Mouse (Mus musculus) left cerebral cortex, adult 11 months (tissue): Measurements from ENCODE around the gene Cog3.
A peak's percentile ranks its signal among the peaks of the same experiment; 100 is the strongest.
"Not testable (repeated sequence)": the region's sequence is repeated elsewhere in the genome, so short reads cannot be mapped to it uniquely, and the experiment has no call there.

Experiments used
- DNase-seq: peaks from one replicate; pipeline ENCODE4 v3.0.0; 2022; ENCODE audit warnings: low spot score

Cog3 gene

DNA sequence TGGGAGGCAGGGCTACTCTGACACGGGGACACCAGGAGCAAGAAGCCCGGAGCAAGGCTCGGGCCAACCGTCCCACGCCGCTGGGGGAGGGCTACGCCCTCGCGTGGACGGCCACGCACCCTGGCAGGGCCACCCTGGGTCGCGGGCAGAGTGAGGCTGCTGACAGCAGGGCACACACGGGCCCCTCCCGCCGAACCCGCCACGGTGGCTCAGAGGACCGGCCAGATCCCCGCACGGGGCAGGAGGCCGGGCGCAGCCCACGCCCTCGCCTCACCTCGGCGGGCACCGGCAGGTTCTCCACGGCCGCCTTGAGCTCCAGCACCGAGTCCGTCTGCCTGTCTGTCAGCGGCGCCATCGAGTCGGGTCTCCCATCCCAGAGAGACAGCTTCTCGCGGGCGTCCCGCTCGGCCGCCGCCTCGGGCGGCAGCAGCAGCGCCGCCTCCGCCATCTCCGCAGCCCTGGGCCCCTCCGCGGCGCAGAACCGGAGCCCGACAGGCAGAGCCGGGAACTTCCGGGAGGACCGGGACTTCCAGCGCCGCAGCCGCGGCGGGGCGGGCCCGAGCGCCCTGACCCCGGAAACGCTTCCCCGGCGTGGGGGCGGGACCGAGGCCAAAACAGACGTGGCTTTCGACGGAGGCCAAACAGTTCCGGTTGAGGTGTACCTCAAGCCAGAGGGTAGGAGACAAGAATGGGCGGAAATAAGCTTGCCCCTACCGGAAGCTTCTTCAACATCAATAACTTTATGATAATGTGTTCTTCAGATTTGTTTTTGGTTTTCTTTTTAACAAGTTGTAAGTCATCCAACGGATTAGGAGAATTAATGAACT is at the start of gene Cog3:
Cog3 (minus strand) TSS at position 527 of the 827 bp plus-strand sequence.
- peak; percentile 95 for DNase-seq

DNA sequence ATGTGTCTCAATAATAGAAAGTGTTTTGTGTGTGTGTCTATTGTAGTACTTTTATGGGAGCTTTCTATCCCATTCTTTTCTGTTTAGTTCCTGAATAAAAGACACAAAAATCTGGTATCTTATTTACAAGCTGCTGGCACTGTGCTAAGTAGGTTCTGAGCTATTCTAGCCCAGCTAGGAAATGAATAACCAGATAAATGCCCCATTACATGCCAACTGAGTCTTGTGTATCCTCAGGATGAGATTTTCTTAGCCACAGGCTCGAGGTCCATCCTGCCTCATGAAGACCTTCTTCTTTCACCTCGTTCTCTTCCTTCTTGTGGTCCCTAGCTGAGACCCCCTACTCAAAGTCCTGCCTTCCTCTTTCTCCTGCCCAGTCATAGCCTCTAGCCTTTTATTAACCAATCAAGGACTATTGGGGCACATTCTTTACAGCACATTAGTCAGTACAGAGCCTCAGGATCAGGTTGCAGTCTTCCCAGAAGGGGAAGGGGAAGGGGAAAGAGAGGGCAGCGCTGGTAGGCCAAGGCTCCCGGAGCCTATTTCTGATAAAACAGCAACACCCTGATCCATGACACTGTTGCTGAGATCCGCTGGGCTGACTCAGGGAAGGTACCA is 43.6 kb upstream of the Cog3 start:
- DNase-seq, result no peak

DNA sequence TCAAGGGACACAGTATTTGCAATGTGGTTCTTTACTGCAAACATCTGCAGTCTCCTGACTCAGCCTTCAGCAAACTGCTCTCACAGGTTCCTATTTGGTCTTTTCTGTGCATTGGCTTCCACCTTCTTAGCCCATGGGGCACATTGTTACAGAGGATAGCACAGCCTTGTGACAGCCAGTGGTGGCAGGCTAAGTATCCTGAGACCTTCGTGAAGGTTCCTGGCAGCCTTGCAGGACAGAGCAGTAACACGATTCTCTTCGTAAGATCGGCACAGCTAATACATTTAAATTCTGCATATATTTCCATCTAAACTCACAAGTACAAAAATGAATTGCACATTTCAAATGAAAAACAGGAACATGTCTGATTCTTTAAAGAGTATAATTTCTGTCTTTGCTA is 41.6 kb upstream of the Cog3 start:
- DNase-seq, result no peak

DNA sequence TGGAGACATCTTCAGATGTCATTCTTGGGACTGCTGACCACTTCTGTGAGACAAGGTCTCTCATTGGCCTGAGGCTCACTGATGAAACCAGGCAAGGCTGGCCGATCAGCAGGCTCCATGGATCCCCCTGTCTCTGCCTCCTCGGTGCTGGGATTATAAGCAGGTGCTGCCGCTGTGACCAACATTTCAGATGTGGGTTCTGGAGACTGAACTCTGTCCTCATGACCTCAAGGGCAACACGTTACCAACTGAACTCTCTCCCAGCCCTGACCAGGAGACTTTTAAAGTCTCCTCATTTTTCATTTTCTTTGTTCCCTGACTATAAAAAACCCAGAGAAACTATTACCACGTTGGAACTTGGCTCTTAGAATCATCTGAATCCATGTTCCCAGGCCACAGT is 40.4 kb upstream of the Cog3 start:
- no peak for DNase-seq

DNA sequence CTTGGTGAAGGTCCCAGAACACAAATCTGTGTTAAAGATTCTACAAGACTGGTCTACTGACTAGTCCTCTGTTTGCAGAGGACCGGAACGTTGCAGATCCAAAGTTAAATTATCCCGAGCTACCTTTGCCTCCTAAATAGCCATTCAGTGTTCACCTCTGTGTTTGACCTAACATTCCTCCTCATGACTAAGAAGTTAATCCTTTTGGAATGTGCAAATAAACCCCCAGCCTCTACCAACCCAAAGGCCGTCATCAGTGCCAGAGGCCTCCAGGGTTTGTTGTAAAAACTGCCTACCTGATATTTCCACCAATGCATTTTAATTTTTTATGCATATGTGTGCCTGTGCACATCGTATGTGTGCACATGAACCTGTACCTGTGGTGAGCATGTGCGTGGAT is 40.0 kb upstream of the Cog3 start:
- no peak for DNase-seq

DNA sequence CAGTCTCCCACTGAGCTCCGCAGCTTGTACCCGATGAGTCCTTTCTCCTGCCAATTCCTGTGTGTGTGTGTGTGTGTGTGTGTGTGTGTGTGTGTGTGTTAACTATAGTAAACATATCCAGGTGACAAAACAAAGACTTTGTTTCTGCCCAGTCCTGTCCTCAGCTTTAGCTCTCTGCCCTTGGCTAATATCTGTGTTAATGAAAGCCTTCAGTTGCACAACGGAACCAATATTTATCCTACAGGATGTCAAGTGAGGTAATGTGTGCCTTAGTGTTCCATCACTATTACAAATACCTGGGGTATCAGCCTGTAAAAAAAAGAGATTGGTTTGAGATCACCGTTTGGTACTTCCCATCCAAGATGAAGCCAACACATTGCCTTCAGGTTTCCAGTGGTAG is 38.8 kb upstream of the Cog3 start:
- DNase-seq, result no peak

DNA sequence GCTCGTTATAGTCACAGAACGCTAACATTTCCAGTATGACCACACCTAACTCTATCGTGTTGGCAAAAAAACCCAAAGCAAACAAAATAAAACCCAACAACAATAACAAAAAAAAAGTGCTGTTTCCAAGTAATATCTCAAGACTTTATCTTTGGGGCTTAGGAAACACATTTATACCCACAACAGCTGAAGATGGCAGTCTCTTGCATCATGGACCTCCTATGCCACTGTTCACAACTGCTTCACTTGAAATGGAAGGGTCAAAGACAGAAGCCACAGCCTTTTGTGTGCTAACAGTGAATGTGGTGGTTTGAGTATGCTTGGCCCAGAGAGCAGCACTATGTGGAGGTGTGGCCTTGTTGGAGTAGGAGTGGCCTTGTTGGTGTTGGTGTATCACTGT is 37.1 kb upstream of the Cog3 start:
- no peak for DNase-seq

DNA sequence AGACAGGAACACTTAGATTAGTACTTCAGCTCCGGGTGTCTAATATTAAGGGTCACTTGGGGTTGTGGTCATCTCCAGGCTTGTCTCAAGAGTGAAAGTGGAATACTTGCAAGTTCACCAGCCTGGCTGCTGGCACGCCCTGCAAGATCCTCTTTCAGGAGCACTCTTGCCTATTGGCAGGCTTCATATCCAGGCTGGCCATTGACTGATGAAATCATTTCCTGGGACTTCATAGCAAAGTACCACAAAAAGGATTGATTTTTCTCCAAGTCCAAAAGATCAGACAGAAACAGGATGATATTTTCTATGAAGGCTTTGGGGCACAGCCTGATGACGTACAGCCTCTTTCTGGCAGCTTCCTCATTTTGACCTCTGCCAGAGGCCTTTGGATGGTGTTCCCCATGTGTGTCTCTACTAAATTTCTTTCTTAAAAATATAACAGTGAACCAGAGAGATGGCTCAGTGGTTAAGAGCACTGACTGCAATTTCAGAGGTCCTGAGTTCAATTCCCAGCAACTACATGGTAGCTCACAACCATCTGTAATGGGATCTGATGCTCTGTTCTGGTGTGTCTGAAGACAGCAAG is 36.2 kb upstream of the Cog3 start:
- no peak for DNase-seq

DNA sequence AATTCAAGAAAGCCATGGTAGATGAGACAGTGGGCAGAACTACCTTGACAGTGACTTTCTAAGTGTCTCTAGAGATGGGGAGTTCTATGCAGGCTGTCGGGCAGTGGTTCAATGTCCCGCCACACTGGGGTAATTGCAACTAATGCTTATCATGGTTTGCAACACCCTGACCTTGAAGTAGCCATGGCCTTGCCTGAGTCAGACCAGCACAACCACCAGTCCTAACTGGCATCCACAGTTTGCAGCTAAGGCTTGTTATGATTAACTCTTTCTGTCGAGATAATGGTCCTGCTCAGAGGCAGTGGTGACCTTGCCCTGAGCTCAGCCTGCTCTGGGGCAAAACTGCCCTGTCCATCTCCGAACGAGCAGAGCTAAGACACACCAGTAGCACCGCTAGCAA is 35.0 kb upstream of the Cog3 start:
- DNase-seq, result no peak

DNA sequence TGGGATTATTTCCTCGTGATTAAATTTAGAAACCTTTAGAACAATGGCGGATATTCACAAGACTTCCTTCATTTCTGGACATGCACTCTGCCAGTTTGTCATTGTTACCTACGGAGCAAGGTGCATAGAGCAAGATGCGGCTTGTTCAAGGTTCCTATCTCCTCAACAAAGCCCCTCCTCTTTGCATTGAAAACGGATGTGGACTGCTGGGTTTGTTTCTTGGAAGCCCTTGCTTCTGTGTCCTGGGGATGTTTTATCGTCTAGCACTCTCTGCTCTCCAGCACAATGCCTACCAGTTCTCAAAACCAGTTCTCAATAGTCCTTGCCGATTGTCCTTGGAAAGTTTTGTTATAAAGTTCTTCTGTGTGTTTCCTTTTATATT is 33.5 kb upstream of the Cog3 start:
- no peak for DNase-seq

DNA sequence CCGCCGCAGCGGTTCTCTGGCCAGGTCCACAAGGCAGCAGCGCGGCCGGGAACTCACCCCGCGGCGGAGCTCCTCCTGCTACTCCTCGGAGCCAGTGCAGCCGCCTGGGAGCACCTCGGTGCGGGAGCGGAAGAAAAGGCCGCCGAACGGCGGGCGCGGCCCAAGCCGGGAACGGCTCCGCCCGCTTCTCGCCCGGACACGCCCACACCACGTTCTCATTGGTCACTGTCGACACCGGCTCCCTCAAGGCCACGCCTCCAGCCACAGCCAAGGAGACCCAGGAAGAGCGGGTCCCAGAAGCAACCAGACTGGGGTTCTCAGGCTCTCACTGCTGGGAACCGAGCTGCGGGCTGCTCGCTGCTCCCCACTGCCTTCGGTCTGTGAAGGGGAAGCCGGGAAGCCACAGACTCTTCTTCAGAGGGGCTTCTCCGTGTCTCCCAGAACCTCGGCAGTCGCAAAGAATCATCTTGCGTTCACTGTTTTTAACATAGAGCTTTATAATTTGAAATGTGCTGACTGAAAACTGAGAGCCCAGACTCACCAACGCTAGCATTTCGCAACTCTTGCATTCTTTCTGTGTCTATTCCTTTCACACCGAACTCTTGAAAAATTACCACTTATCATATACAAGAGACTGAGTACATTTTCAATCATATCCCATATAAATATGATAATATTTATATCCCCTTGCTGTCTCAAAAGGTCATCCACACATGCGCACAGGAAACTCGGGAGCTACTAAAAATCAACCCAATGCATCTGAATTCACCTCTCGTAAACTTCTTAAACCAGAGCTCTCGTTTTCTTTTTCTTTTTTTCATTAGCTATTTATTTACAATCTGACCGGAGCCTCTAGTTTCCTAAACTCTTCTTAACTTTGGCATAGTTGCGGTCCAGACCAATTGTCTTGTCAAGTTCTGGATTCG is 32.8 kb upstream of the Cog3 start, which contains the start of gene Slc25a30:
Slc25a30 (minus strand) TSS at position 170 of the 926 bp plus-strand sequence.
- peak; percentile 92 for DNase-seq

DNA sequence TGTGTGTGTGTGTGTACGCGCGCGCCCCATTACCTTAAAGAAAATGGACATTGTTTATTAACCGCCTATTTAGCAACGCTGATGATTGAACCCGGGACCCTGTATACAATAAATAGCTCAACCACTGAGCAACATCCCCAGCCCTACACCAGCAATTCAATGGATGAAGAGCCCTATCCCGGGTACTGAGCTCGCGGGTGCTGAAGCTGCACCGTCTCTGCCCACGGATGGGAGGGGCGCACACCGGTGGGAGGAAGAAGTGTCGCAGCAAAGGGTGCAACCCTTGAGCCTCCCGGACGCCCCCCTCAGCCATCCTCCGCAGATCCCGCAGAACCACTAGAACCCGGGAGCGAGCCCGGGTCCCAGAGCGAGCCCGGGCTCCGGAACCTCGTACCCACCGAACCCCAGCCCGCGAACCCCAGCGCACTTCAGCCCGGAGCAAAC is 32.1 kb upstream of the Cog3 start:
- DNase-seq, result no peak

DNA sequence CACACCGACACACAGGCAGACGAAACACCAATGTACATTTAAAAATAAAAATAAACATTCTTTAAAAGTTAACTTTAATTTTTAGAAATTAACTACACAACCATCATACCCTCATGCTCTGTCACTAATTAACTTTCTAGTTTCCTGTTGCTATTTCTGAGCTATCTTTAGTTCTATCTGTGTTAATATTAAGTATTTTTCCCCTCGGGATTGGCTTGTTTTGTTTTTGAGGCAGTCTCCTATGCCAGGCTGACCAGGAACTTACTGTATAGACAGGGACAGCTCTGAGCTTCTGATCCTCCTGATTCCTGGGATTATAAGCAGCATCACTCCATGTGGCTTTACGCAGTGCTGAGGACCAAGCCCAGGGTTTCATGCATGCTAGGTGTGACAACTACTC is 25.6 kb upstream of the Cog3 start:
- no peak for DNase-seq

DNA sequence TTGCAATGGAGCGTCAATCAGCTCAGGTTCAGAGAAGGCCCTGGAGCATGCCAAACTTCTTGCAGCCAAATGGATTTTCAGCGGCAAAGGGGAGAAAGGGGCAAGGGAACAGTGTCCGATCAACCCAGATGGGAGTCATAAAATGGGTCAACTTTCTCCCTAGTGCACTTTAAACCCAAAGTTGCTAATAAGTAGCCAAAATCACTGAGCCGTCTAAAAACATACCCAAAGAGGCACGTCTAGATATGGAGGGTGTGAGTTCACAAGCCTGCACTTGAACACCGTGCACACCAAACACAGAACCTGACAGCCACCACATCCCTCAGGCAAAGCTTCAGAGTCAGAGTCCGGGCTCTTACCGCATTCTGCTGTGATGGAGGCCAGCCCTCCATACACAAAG is 22.3 kb upstream of the Cog3 start:
- no peak for DNase-seq

DNA sequence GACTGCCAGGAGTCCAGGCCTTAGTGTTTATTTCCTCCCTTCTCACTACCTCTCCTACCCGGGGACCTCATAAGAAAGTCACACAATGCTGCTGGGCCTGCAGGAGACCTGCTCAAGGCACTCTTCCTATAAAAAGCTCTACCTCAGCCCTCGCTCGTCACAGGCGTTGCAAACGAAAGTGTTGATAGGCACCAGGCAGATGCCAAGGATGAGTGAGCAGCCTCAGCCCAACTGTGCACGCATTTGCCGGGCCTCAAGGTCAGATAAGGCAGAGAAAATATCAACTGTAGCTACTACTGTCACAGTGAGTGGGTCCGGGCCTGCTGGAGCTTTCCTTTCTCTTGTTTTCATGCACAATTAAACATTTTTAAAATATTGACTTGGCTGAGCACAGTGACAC is 19.1 kb upstream of the Cog3 start:
- DNase-seq, result no peak

DNA sequence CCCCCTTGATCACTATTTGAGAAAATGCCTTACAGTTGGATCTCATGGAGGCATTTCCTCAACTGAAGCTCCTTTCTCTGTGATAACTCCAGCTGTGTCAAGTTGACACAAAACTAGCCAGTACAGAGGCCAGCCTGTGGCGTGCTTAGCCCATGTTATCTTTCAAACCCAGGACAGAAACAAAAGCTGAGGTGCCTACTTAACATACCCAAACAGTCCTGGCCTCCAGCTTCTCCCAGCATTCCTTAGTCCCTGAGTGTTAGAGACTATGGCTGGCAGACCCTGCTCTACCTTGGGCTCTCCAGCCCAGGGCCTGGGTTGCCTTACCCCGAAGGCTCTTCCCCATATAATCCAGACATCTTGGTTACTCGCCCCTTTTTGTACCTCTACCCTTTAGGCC is 18.1 kb upstream of the Cog3 start:
- not testable (repeated sequence) for DNase-seq

DNA sequence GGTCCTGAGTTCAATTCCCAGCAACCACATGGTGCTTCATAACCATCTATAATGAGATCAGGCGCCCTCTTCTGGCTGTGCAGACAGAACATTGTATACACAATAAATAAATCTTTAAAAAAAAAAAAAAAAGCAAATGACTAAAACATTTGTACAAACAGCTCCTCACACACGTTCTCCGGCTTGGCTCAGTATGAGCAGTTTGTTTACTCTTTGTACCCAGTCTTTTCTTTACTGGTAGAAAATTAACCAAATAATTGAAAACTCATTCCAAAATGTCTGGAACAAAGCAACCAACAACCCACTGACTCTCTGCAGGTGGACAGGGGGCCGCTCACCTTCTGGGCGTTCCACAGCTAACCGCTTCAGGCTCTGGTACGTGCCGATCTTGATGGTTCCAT is 16.8 kb upstream of the Cog3 start:
- no peak for DNase-seq

DNA sequence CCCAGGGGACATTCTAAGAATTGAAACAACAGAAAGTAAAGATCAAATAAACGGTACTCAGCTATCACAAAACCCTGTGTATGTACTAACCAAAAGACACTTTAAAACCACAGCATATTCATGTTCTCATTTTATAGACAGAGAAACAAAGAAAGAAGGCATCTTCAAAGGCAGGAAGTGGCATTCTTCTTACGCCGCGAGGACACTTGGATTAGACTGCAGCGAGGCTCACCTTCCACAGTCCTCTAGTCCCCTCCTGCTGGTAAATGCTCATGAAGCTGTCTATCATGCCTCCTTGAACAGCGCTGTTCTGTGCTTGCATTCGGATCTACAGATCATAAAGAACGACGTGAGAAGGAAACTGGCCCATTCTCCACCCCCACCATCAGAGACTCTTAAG is 15.0 kb upstream of the Cog3 start:
- DNase-seq, result no peak

DNA sequence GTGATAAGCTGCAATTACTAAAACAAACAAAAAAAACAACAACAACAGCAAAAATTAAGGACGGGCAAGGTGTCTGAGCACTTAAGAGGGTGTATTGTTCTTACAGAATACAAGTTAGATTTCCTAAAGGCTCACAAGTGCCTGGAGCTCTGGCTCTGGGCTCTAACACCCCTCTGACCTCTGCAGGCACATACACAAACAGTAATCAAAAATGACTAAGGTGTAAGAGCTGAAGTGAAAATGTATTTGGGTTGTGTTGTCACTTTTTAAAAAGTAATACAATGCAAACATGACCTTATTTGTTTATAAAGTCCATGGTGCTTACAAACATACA is 13.9 kb upstream of the Cog3 start:
- DNase-seq, result no peak

DNA sequence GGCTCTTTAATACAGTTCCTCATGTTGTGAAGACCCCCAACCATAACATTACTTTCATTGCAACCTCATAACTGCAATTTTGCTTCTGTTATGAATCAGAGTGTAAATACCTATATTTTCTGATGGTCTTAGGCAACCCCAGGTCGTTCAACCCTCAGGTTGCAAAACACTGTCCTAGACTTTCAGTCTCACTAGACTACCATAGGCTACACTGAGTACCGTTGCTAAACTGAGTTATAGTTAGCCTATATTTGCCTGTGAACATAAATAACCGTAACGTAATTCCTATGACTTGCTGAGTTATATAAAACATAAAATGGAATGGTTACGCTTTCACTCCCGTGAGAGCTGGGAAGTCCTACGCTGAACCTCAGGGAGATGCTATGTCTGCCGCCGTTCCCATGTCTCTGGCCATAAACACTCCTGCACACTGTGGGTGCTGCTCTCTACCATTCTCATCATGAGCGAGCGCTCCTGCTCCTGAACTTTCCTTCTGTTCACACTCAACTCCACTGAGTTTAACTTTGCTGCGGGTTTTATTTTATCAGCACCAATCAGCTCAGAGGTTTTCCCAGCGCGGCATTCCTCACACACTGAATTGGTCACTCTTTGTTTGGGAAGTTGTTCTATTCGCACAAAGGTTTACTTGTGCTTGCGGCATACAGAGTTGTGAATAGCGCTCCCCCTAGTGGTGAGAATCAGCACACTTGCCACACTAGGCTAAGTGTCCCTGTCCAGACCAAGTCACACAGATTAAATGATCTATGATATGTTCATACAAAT is 13.4 kb upstream of the Cog3 start:
- peak; percentile 61 for DNase-seq

DNA sequence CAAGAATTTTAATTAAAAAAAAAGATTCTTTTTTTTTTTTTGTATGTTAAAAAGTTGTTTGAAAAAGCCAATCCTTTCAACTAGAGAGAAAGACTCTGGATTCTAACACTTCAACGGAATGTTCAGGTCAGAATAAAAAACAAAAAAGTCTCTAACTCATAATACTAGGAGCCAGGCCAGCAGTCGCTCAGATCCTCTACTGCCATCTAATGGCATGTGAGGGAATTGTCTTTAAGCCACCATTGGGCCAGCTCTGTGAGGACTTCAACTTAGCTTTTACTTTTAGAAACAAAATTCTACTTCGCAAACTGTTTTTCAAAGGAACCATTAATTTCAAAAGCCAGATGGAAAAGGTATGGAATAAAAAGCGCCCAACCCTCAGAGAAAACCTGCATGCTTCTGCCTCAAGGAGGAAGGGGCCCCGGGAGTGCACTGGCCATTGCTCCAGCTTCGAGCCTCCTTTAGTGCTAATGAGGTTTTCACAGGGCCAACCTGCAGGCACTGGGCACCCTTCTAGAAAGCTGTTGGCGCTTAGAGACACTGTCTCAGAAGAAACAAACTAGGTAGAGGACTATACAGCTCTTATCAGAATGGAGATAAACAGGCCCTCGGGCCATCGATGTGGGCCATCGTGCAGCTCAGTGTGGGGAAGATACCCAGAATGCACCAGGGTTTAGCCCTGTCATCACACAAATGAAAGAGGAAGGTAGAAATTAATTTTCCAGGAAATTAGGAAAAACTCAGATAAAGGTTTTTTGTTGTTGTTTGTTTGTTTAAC is 6.9 kb upstream of the Cog3 start:
- no peak for DNase-seq
